Mouse (Mus musculus): ENCODE measurements around the gene Mpv17l. TPM values are rescaled to one million over a fixed set of nuclear protein-coding genes. Genes with fewer than 3 reads are reported as not detected.
A peak's percentile ranks its signal among the peaks of the same experiment; 100 is the strongest.
"Not testable (repeated sequence)": the region's sequence is repeated elsewhere in the genome, so short reads cannot be mapped to it uniquely, and the experiment has no call there.

The Mpv17l gene
- polyA plus RNA-seq, 1 experiment from 2014 or later, result 12.4 TPM

- H3K9me3 ChIP-seq (ENCODE audit: low read length), result peaks cover 2% of the 10 kb centered on the region; the same call in 1 of the 2 replicates
- no peak for ATAC-seq (ENCODE audit: low FRiP score, low TSS enrichment)
- no peaks in the 10 kb centered on the region for H3K27me3 ChIP-seq (ENCODE audit: insufficient read depth, low read length)
- H3K4me3 ChIP-seq (ENCODE audit: low read length), result no peak overlapping the region
- H3K9ac ChIP-seq (replicated peaks; ENCODE audit: low read length), result no peak overlapping the region
- H3K4me1 ChIP-seq (ENCODE audit: insufficient read depth, low read length), result no peaks in the 10 kb centered on the region
- 98% methylated on average over 7 of the region's 7 CpGs for WGBS
- no peak overlapping the region for H3K27ac ChIP-seq (ENCODE audit: low read length)
- H3K36me3 ChIP-seq (ENCODE audit: insufficient read depth, low read length), result peaks cover 6% of the 10 kb centered on the region; the same call in 1 of the 2 replicates
- no peak overlapping the region for H3K4me2 ChIP-seq (replicated peaks; ENCODE audit: low read depth, low read length)
Observed at GRCm38 (mm10) chr16:13921781-13922180, 18.8 kb downstream of the Mpv17l start.

GRCm38 (mm10) chr16:13922499-13922898 lies 19.5 kb downstream of the Mpv17l start:
- H3K36me3 ChIP-seq (ENCODE audit: insufficient read depth, low read length); H3K27ac ChIP-seq (ENCODE audit: low read length); ATAC-seq (ENCODE audit: low FRiP score, low TSS enrichment); H3K27me3 ChIP-seq (ENCODE audit: insufficient read depth, low read length); H3K4me3 ChIP-seq (ENCODE audit: low read length); H3K4me2 ChIP-seq (replicated peaks; ENCODE audit: low read depth, low read length); H3K4me1 ChIP-seq (ENCODE audit: insufficient read depth, low read length); H3K9ac ChIP-seq (replicated peaks; ENCODE audit: low read length); H3K9me3 ChIP-seq (ENCODE audit: low read length): not testable (repeated sequence)
- WGBS, result 94% methylated on average over 3 of the region's 3 CpGs

- not testable (repeated sequence) for H3K27me3 ChIP-seq (ENCODE audit: insufficient read depth, low read length); H3K9me3 ChIP-seq (ENCODE audit: low read length); H3K4me3 ChIP-seq (ENCODE audit: low read length); H3K4me2 ChIP-seq (replicated peaks; ENCODE audit: low read depth, low read length); H3K9ac ChIP-seq (replicated peaks; ENCODE audit: low read length); H3K36me3 ChIP-seq (ENCODE audit: insufficient read depth, low read length); H3K4me1 ChIP-seq (ENCODE audit: insufficient read depth, low read length); ATAC-seq (ENCODE audit: low FRiP score, low TSS enrichment); H3K27ac ChIP-seq (ENCODE audit: low read length)
- 77% methylated on average over 5 of the region's 5 CpGs for WGBS
Observed at GRCm38 (mm10) chr16:13922966-13923365, 20.0 kb downstream of the Mpv17l start.

GRCm38 (mm10) chr16:13927456-13928075 lies 24.6 kb downstream of the Mpv17l start:
- 83% methylated on average over 4 of the region's 4 CpGs for WGBS

GRCm38 (mm10) chr16:13940139-13940846 lies 37.3 kb downstream of the Mpv17l start:
- peak overlapping the region; percentile 72 for H3K9ac ChIP-seq (replicated peaks; ENCODE audit: low read length)
- peak overlapping the region; percentile 99 for H3K4me2 ChIP-seq (replicated peaks; ENCODE audit: low read depth, low read length)
- H3K9me3 ChIP-seq (ENCODE audit: low read length), result no peaks in the 10 kb centered on the region; the same call in 1 of the 2 replicates
- H3K4me1 ChIP-seq (ENCODE audit: insufficient read depth, low read length), result peaks cover 12% of the 10 kb centered on the region; the same call in 1 of the 2 replicates
- H3K27me3 ChIP-seq (ENCODE audit: insufficient read depth, low read length), result 0 out of 2 replicates have a peak, but pooled peaks cover 3% of the 10 kb centered on the region
- 4% methylated on average over 28 of the region's 28 CpGs for WGBS
- no peaks in the 10 kb centered on the region for H3K36me3 ChIP-seq (ENCODE audit: insufficient read depth, low read length)
- ATAC-seq (ENCODE audit: low FRiP score, low TSS enrichment), result peak; percentile 97
- H3K4me3 ChIP-seq (ENCODE audit: low read length), result peak overlapping the region; percentile 67
- no peak overlapping the region for H3K27ac ChIP-seq (ENCODE audit: low read length)

More at GRCm38 (mm10) chr16:13927456-13928075, 24.6 kb downstream of the Mpv17l start:
- Histone ChIP-seq H3K4me2 (replicated peaks; ENCODE audit: low read depth, low read length) (no peak overlapping the region), H3K4me3 (ENCODE audit: low read length) (no peak overlapping the region), H3K36me3 (ENCODE audit: insufficient read depth, low read length) (no peaks in the 10 kb centered on the region), H3K9me3 (ENCODE audit: low read length) (peaks cover 2% of the 10 kb centered on the region; the same call in 1 of the 2 replicates), H3K27me3 (ENCODE audit: insufficient read depth, low read length) (no peaks in the 10 kb centered on the region), H3K4me1 (ENCODE audit: insufficient read depth, low read length) (no peaks in the 10 kb centered on the region), H3K9ac (replicated peaks; ENCODE audit: low read length) (no peak overlapping the region), H3K27ac (ENCODE audit: low read length) (no peak overlapping the region)
- ATAC-seq (ENCODE audit: low FRiP score, low TSS enrichment), result peak; percentile 70

GRCm38 (mm10) chr16:13940847-13941395 lies 38.0 kb downstream of the Mpv17l start:
- Histone ChIP-seq H3K9ac (replicated peaks; ENCODE audit: low read length) (peak overlapping the region; percentile 72), H3K36me3 (ENCODE audit: insufficient read depth, low read length) (no peaks in the 10 kb centered on the region), H3K4me1 (ENCODE audit: insufficient read depth, low read length) (peaks cover 12% of the 10 kb centered on the region; the same call in 1 of the 2 replicates), H3K27ac (ENCODE audit: low read length) (no peak overlapping the region), H3K4me2 (replicated peaks; ENCODE audit: low read depth, low read length) (peak overlapping the region; percentile 99), H3K27me3 (ENCODE audit: insufficient read depth, low read length) (0 out of 2 replicates have a peak, but pooled peaks cover 3% of the 10 kb centered on the region), H3K9me3 (ENCODE audit: low read length) (no peaks in the 10 kb centered on the region; the same call in 1 of the 2 replicates), H3K4me3 (ENCODE audit: low read length) (peak overlapping the region; percentile 67)
- ATAC-seq (ENCODE audit: low FRiP score, low TSS enrichment), result peak; percentile 90
- 3% methylated on average over 34 of the region's 34 CpGs for WGBS

GRCm38 (mm10) chr16:13944178-13944577 lies 41.2 kb downstream of the Mpv17l start:
- H3K9ac ChIP-seq (replicated peaks; ENCODE audit: low read length), result no peak overlapping the region
- H3K36me3 ChIP-seq (ENCODE audit: insufficient read depth, low read length), result no peaks in the 10 kb centered on the region
- 31% methylated on average over 4 of the region's 4 CpGs for WGBS
- 0 out of 2 replicates have a peak, but pooled peaks cover 3% of the 10 kb centered on the region for H3K27me3 ChIP-seq (ENCODE audit: insufficient read depth, low read length)
- peaks cover 12% of the 10 kb centered on the region; the same call in 1 of the 2 replicates for H3K4me1 ChIP-seq (ENCODE audit: insufficient read depth, low read length)
- H3K9me3 ChIP-seq (ENCODE audit: low read length), result no peaks in the 10 kb centered on the region
- H3K4me3 ChIP-seq (ENCODE audit: low read length), result no peak overlapping the region
- H3K27ac ChIP-seq (ENCODE audit: low read length), result no peak overlapping the region
- no peak for ATAC-seq (ENCODE audit: low FRiP score, low TSS enrichment)
- H3K4me2 ChIP-seq (replicated peaks; ENCODE audit: low read depth, low read length), result no peak overlapping the region

- no peak overlapping the region for H3K27ac ChIP-seq (ENCODE audit: low read length)
- no peak overlapping the region for H3K4me3 ChIP-seq (ENCODE audit: low read length)
- no peaks in the 10 kb centered on the region for H3K36me3 ChIP-seq (ENCODE audit: insufficient read depth, low read length)
- no peak overlapping the region for H3K9ac ChIP-seq (replicated peaks; ENCODE audit: low read length)
- peaks cover 12% of the 10 kb centered on the region; the same call in 1 of the 2 replicates for H3K4me1 ChIP-seq (ENCODE audit: insufficient read depth, low read length)
- H3K9me3 ChIP-seq (ENCODE audit: low read length), result no peaks in the 10 kb centered on the region
- no peak overlapping the region for H3K4me2 ChIP-seq (replicated peaks; ENCODE audit: low read depth, low read length)
- WGBS, result 87% methylated on average over 5 of the region's 5 CpGs
- no peak for ATAC-seq (ENCODE audit: low FRiP score, low TSS enrichment)
- H3K27me3 ChIP-seq (ENCODE audit: insufficient read depth, low read length), result 0 out of 2 replicates have a peak, but pooled peaks cover 3% of the 10 kb centered on the region
Observed at GRCm38 (mm10) chr16:13944752-13945151, 41.8 kb downstream of the Mpv17l start.

GRCm38 (mm10) chr16:13945153-13945552 lies 42.2 kb downstream of the Mpv17l start:
- WGBS, result 75% methylated on average over 4 of the region's 4 CpGs
- Histone ChIP-seq H3K4me2 (replicated peaks; ENCODE audit: low read depth, low read length) (no peak overlapping the region), H3K27ac (ENCODE audit: low read length) (no peak overlapping the region), H3K36me3 (ENCODE audit: insufficient read depth, low read length) (no peaks in the 10 kb centered on the region), H3K9ac (replicated peaks; ENCODE audit: low read length) (no peak overlapping the region), H3K4me1 (ENCODE audit: insufficient read depth, low read length) (peaks cover 10% of the 10 kb centered on the region; the same call in 1 of the 2 replicates), H3K27me3 (ENCODE audit: insufficient read depth, low read length) (0 out of 2 replicates have a peak, but pooled peaks cover 3% of the 10 kb centered on the region), H3K4me3 (ENCODE audit: low read length) (no peak overlapping the region), H3K9me3 (ENCODE audit: low read length) (no peaks in the 10 kb centered on the region)
- ATAC-seq (ENCODE audit: low FRiP score, low TSS enrichment), result no peak

Data from kidney, embryonic 16.5 days (tissue).